Mouse (Mus musculus): ENCODE measurements around the gene Cckar. TPM values are rescaled to one million over a fixed set of nuclear protein-coding genes. Genes with fewer than 3 reads are reported as not detected.
"Not testable (repeated sequence)": the region's sequence is repeated elsewhere in the genome, so short reads cannot be mapped to it uniquely, and the experiment has no call there.

The Cckar gene
- total and polyA plus RNA-seq, 2 experiments from 2014 or later, result 0.05 TPM; not detected in 1

DNA sequence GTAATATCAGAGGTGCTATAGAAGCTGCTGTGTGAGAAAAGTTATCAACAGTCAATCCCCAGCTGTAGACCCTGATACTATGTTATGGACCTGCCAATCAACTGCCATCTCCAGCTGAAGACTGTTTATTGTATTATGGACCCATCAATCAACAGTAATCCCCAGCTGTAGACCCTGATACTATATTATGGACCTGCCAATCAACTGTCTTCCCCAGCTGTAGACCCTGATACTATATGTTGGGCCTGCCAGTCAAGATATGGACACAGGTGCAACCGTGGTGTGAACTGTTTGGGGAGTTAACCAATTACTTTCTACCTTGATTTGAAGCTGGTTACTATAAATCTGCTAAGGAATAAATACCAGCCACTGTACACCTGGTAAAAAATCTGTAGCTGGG lies 23.1 kb downstream of the Cckar start:
- no peak overlapping the region for H3K27ac ChIP-seq (ENCODE audit: low read depth)
- H3K36me3 ChIP-seq (replicated peaks; ENCODE audit: control insufficient read depth, insufficient read depth, low read length), result no peaks in the 10 kb centered on the region
- no peak overlapping the region for H3K4me3 ChIP-seq (ENCODE audit: low read depth, low read length)
- ATAC-seq (ENCODE audit: insufficient read depth, low read depth) (no peak), DNase-seq (ENCODE audit: low spot score) (no peak)
- H3K4me1 ChIP-seq (ENCODE audit: control insufficient read depth, insufficient read depth), result no peaks in the 10 kb centered on the region
- H3K27me3 ChIP-seq (ENCODE audit: control insufficient read depth, insufficient read depth, low read length), result 0 out of 2 replicates have a peak, but pooled peaks cover 3% of the 10 kb centered on the region
- H3K9ac ChIP-seq (replicated peaks; ENCODE audit: low read depth, low read length), result no peak overlapping the region
- WGBS, result 70% methylated on average over 1 of the region's 1 CpGs
- H3K9me3 ChIP-seq (replicated peaks; ENCODE audit: control insufficient read depth, low read length), result no peaks in the 10 kb centered on the region
- H3K4me2 ChIP-seq (ENCODE audit: low read depth, low read length), result no peak overlapping the region
- no peak for TF ChIP-seq CTCF (IDR thresholded peaks at IDR 0.05; ENCODE audit: low read depth)
- TF ChIP-seq EP300 (IDR thresholded peaks at IDR 0.05; ENCODE audit: low read depth), result no peak

DNA sequence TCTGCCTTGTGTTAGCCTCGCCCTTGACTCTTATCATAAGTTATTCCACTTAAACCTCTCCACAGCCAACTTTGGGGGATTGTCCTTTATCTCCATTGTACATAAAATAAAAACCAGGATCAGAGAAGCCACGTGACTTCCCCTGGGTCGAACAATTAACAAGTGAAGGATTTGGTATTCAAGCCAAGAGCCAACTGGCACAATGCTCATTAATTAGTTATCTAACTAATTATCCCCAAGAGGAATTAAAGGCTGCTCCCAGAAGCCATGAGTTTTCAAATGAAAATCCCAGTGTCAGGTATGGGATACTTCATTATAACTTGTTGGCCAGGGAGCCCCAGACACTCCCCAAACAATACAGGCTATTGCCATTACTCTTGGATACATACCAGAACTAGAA lies 23.6 kb downstream of the Cckar start:
- 20% methylated on average over 3 of the region's 3 CpGs for WGBS
- Histone ChIP-seq H3K36me3 (replicated peaks; ENCODE audit: control insufficient read depth, insufficient read depth, low read length) (no peaks in the 10 kb centered on the region), H3K4me1 (ENCODE audit: control insufficient read depth, insufficient read depth) (no peaks in the 10 kb centered on the region), H3K27me3 (ENCODE audit: control insufficient read depth, insufficient read depth, low read length) (0 out of 2 replicates have a peak, but pooled peaks cover 3% of the 10 kb centered on the region), H3K9ac (replicated peaks; ENCODE audit: low read depth, low read length) (no peak overlapping the region), H3K9me3 (replicated peaks; ENCODE audit: control insufficient read depth, low read length) (no peaks in the 10 kb centered on the region), H3K27ac (ENCODE audit: low read depth) (no peak overlapping the region), H3K4me3 (ENCODE audit: low read depth, low read length) (no peak overlapping the region), H3K4me2 (ENCODE audit: low read depth, low read length) (no peak overlapping the region)
- ATAC-seq (ENCODE audit: insufficient read depth, low read depth) (no peak), DNase-seq (ENCODE audit: low spot score) (no peak)
- TF ChIP-seq EP300 (IDR thresholded peaks at IDR 0.05; ENCODE audit: low read depth) (no peak), CTCF (IDR thresholded peaks at IDR 0.05; ENCODE audit: low read depth) (no peak)

DNA sequence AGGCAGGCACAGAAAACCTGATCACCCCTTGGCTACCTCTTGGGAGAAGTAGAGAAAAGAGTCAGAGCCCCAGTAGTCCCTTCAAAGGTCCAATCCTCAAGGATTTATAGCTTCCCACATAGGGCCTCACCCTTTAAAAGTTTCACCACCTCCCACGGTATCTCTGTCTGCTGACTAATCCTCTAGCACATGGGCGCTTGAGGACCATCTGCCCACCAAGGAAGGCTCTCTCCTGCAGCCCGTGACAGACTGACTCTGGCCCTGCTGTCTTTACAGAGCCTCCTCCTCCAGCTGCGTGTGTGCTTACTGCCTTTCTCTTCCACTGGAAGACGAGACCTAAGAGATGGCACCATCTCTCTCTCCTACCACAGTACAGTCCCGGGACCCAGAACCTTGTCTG lies 27.9 kb downstream of the Cckar start:
- no peaks in the 10 kb centered on the region for H3K36me3 ChIP-seq (replicated peaks; ENCODE audit: control insufficient read depth, insufficient read depth, low read length)
- no peaks in the 10 kb centered on the region for H3K9me3 ChIP-seq (replicated peaks; ENCODE audit: control insufficient read depth, low read length)
- no peaks in the 10 kb centered on the region for H3K4me1 ChIP-seq (ENCODE audit: control insufficient read depth, insufficient read depth)
- no peak overlapping the region for H3K4me2 ChIP-seq (ENCODE audit: low read depth, low read length)
- TF ChIP-seq EP300 (IDR thresholded peaks at IDR 0.05; ENCODE audit: low read depth) (no peak), CTCF (IDR thresholded peaks at IDR 0.05; ENCODE audit: low read depth) (no peak)
- no peak overlapping the region for H3K27ac ChIP-seq (ENCODE audit: low read depth)
- no peak overlapping the region for H3K4me3 ChIP-seq (ENCODE audit: low read depth, low read length)
- DNase-seq (ENCODE audit: low spot score) (no peak), ATAC-seq (ENCODE audit: insufficient read depth, low read depth) (no peak)
- WGBS, result 50% methylated on average over 6 of the region's 6 CpGs
- H3K27me3 ChIP-seq (ENCODE audit: control insufficient read depth, insufficient read depth, low read length), result 0 out of 2 replicates have a peak, but pooled peaks cover 3% of the 10 kb centered on the region
- H3K9ac ChIP-seq (replicated peaks; ENCODE audit: low read depth, low read length), result no peak overlapping the region

DNA sequence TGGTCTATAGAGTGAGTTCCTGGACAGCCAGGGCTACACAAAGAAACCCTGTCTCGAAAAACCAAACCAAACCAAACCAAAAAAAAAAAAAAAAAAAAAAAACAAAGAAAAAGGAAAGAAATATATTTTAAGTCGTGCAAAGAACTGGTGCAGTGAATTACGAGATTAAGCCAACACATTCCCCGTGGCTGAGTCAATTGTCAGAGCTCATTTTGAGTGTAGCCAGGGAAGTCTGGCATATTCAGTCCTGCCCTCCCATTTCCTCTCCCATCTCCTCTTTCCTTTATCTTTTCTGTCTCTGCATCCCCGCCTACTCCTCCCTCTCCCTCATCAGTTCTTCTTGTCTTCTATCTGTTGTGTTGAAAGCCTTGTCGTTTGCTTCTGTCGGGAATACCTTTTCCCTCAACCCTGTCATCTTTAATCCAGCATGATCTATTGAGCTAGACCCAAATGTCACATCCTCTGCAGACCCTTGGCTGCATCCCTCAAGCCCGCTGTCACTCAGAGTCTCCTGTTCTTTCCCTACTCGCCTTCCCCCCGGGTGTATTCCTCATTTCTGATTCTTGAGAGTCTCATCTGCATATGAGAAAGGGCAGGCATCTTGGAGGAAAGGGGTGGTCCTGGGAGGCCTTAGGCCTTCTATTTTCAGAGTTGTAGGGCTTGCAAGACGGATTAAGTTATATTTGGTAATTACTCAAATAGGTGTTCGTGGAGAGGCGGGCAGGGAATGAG lies 29.3 kb downstream of the Cckar start:
- Histone ChIP-seq H3K27me3 (ENCODE audit: control insufficient read depth, insufficient read depth, low read length) (0 out of 2 replicates have a peak, but pooled peaks cover 3% of the 10 kb centered on the region), H3K4me3 (ENCODE audit: low read depth, low read length) (no peak overlapping the region), H3K4me1 (ENCODE audit: control insufficient read depth, insufficient read depth) (no peaks in the 10 kb centered on the region), H3K4me2 (ENCODE audit: low read depth, low read length) (no peak overlapping the region), H3K9ac (replicated peaks; ENCODE audit: low read depth, low read length) (no peak overlapping the region), H3K9me3 (replicated peaks; ENCODE audit: control insufficient read depth, low read length) (no peaks in the 10 kb centered on the region), H3K36me3 (replicated peaks; ENCODE audit: control insufficient read depth, insufficient read depth, low read length) (no peaks in the 10 kb centered on the region), H3K27ac (ENCODE audit: low read depth) (no peak overlapping the region)
- DNase-seq (ENCODE audit: low spot score) (no peak), ATAC-seq (ENCODE audit: insufficient read depth, low read depth) (no peak)
- no peak for TF ChIP-seq CTCF (IDR thresholded peaks at IDR 0.05; ENCODE audit: low read depth)
- TF ChIP-seq EP300 (IDR thresholded peaks at IDR 0.05; ENCODE audit: low read depth), result no peak
- 44% methylated on average over 13 of the region's 13 CpGs for WGBS

DNA sequence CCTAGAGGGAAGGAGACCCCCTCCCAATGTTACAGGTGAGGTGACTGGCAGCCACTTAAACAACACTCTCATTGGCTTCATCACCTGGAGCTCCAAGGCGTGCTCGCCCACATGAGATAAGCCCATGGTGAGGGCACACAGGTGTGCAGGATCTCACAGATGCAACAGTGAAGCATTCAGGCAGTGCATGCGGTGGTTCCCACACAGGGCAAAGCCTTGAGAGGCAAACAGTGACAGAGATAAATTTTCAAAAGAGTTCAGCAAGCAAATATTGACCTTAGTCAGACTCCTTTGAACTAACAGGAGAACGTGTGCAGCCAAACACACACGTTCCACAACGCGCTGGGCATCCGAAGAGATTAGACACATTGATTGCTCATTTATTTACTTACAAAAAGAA lies 30.8 kb downstream of the Cckar start:
- no peak overlapping the region for H3K9ac ChIP-seq (replicated peaks; ENCODE audit: low read depth, low read length)
- DNase-seq (ENCODE audit: low spot score) (no peak), ATAC-seq (ENCODE audit: insufficient read depth, low read depth) (no peak)
- no peak for TF ChIP-seq EP300 (IDR thresholded peaks at IDR 0.05; ENCODE audit: low read depth)
- no peak for TF ChIP-seq CTCF (IDR thresholded peaks at IDR 0.05; ENCODE audit: low read depth)
- no peak overlapping the region for H3K4me3 ChIP-seq (ENCODE audit: low read depth, low read length)
- 0 out of 2 replicates have a peak, but pooled peaks cover 2% of the 10 kb centered on the region for H3K27me3 ChIP-seq (ENCODE audit: control insufficient read depth, insufficient read depth, low read length)
- H3K36me3 ChIP-seq (replicated peaks; ENCODE audit: control insufficient read depth, insufficient read depth, low read length), result no peaks in the 10 kb centered on the region
- no peak overlapping the region for H3K27ac ChIP-seq (ENCODE audit: low read depth)
- no peak overlapping the region for H3K4me2 ChIP-seq (ENCODE audit: low read depth, low read length)
- WGBS, result 79% methylated on average over 8 of the region's 8 CpGs
- no peaks in the 10 kb centered on the region for H3K9me3 ChIP-seq (replicated peaks; ENCODE audit: control insufficient read depth, low read length)
- H3K4me1 ChIP-seq (ENCODE audit: control insufficient read depth, insufficient read depth), result no peaks in the 10 kb centered on the region

DNA sequence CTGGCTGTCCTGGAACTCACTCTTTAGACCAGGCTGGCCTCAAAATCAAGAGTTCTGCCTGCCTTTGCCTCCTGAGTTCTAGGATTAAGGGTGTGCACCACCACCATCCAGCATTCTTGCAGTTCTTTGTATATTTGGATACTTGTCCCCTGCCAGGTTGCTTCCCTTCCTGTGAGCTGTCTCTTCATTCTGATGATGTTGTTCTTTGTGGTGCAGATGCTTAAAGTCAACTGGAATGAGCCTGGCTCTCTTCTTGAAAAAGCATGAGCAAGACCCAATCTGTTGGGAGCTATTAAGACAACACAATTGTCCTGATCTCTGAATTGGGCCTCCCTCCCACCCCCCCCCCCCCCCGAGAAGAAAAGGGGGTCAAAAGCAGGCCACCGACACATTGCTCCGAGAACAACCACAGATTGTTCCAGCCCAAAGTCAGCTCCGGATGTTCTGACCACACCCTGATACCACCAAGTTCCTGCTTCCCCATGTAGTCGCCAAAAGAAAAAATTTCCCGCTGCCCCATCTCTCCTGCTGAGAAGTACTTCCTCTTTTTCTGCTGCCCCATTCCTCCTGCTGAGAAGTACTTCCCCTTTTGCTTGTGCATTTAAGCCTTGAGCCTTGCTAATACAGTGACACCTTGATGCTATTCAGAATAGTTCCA lies 33.9 kb downstream of the Cckar start:
- WGBS, result 81% methylated on average over 6 of the region's 6 CpGs
- H3K4me2 ChIP-seq (ENCODE audit: low read depth, low read length); H3K27ac ChIP-seq (ENCODE audit: low read depth); H3K4me3 ChIP-seq (ENCODE audit: low read depth, low read length); H3K9me3 ChIP-seq (replicated peaks; ENCODE audit: control insufficient read depth, low read length); ATAC-seq (ENCODE audit: insufficient read depth, low read depth); H3K27me3 ChIP-seq (ENCODE audit: control insufficient read depth, insufficient read depth, low read length); H3K4me1 ChIP-seq (ENCODE audit: control insufficient read depth, insufficient read depth); H3K36me3 ChIP-seq (replicated peaks; ENCODE audit: control insufficient read depth, insufficient read depth, low read length); H3K9ac ChIP-seq (replicated peaks; ENCODE audit: low read depth, low read length); DNase-seq (ENCODE audit: low spot score): not testable (repeated sequence)

All from heart, postnatal 0 days (tissue).